Mouse (Mus musculus) lung, adult 2 months (tissue): ENCODE measurements around the gene Fyttd1. TPM values are rescaled to one million over a fixed set of nuclear protein-coding genes. Genes with fewer than 3 reads are reported as not detected.
"Not testable (repeated sequence)": the region's sequence is repeated elsewhere in the genome, so short reads cannot be mapped to it uniquely, and the experiment has no call there.

Source experiments
- DNase-seq: peaks from one replicate; pipeline ENCODE4 v3.0.0; 2022
- H3K4me1 ChIP-seq: fragments of 200-500 bp; 2 replicates; pipeline ENCODE4 v1.6.1; 2011; ENCODE audit warnings: low read length; ENCODE audit not compliant: control insufficient read depth, insufficient read depth
- H3K4me3 ChIP-seq: fragments of 200-500 bp; replicated peaks from 2 replicates; pipeline ENCODE3; 2011; ENCODE audit warnings: low read depth, mild to moderate bottlenecking, control low read depth, low read length; ENCODE audit errors: extremely low read depth
- CTCF ChIP-seq: fragments of 200-500 bp; IDR thresholded peaks from 2 replicates; pipeline ENCODE4 v1.5.1; 2011; ENCODE audit warnings: mild to moderate bottlenecking, low read length, control low read depth; ENCODE audit not compliant: insufficient read depth
- POLR2A ChIP-seq: fragments of 200-500 bp; IDR thresholded peaks from 2 replicates; pipeline ENCODE4 v1.6.1; 2011; ENCODE audit warnings: low read depth, mild to moderate bottlenecking, control low read depth, low read length, borderline replicate concordance; ENCODE audit errors: extremely low read depth
- WGBS: fragments of 180-500 bp; shearing (Covaris S2); methylation state at CpG from one replicate; pipeline ENCODE4 v1.1.7; 2018; 5-methylcytosine and 5-hydroxymethylcytosine counted together
- polyA plus RNA-seq: library from polyadenylated mRNA; depleted of rRNA; stranded (reverse); fragments of >200 nt; gene quantifications from 2 replicates; pipeline ENCODE4 v1.2.3, GENCODE M21; 2012

Fyttd1 gene
- polyA plus RNA-seq, 1 experiment: 8.9 TPM

- 42% methylated on average over 7 of the region's 7 CpGs for WGBS
- no peak for TF ChIP-seq CTCF
- TF ChIP-seq POLR2A: no peak
- no peak for DNase-seq
- H3K4me1 ChIP-seq: peaks cover 12% of the 10 kb centered on the region
- H3K4me3 ChIP-seq: no peak overlapping the region
Measured at GRCm38 (mm10) chr16:32913212-32913611, 35.9 kb downstream of the Fyttd1 start.

- peaks cover 12% of the 10 kb centered on the region for H3K4me1 ChIP-seq
- DNase-seq: peak; percentile 96
- WGBS: under 1% methylated on average over 85 of the region's 85 CpGs
- peak within 1 kb of the TSS; percentile 73 for H3K4me3 ChIP-seq
- TF ChIP-seq POLR2A (peak; percentile 94), CTCF (no peak)
Measured at GRCm38 (mm10) chr16:32913937-32914881, 36.9 kb downstream of the Fyttd1 start, which contains the start of gene Lrch3. Lrch3 (plus strand) TSS chr16:32914100.

- DNase-seq: no peak
- 61% methylated on average over 9 of the region's 9 CpGs for WGBS
- TF ChIP-seq POLR2A: no peak
- TF ChIP-seq CTCF: no peak
- H3K4me1 ChIP-seq: peaks cover 10% of the 10 kb centered on the region
- no peak overlapping the region for H3K4me3 ChIP-seq
Measured at GRCm38 (mm10) chr16:32915292-32916068, 38.2 kb downstream of the Fyttd1 start.

- H3K4me3 ChIP-seq, DNase-seq, H3K4me1 ChIP-seq: not testable (repeated sequence)
- WGBS: 86% methylated on average over 9 of the region's 9 CpGs
Measured at GRCm38 (mm10) chr16:32926629-32927028, 49.3 kb downstream of the Fyttd1 start.

- DNase-seq: no peak
- no peaks in the 10 kb centered on the region; the same call in 1 of the 2 replicates for H3K4me1 ChIP-seq
- H3K4me3 ChIP-seq: no peak overlapping the region
- WGBS: 86% methylated on average over 8 of the region's 8 CpGs
- TF ChIP-seq CTCF (no peak), POLR2A (no peak)
Measured at GRCm38 (mm10) chr16:32927044-32927443, 49.7 kb downstream of the Fyttd1 start.

- 60% methylated on average over 2 of the region's 2 CpGs for WGBS
- no peak for DNase-seq
- Histone ChIP-seq H3K4me1 (peaks cover 3% of the 10 kb centered on the region), H3K4me3 (no peak overlapping the region)
- TF ChIP-seq CTCF: no peak
Measured at GRCm38 (mm10) chr16:32929918-32930317, 52.6 kb downstream of the Fyttd1 start.

GRCm38 (mm10) chr16:32934470-32934869, 57.2 kb downstream of the Fyttd1 start:
- no peak for DNase-seq
- TF ChIP-seq CTCF (no peak), POLR2A (no peak)
- Histone ChIP-seq H3K4me1 (peaks cover 4% of the 10 kb centered on the region), H3K4me3 (no peak overlapping the region)
- 74% methylated on average over 2 of the region's 2 CpGs for WGBS

- WGBS: 33% methylated on average over 1 of the region's 1 CpGs
- TF ChIP-seq POLR2A (no peak), CTCF (no peak)
- Histone ChIP-seq H3K4me1 (peaks cover 6% of the 10 kb centered on the region), H3K4me3 (no peak overlapping the region)
- no peak for DNase-seq
Measured at GRCm38 (mm10) chr16:32935088-32935487, 57.8 kb downstream of the Fyttd1 start.

GRCm38 (mm10) chr16:32937358-32937757, 60.1 kb downstream of the Fyttd1 start:
- WGBS: 56% methylated on average over 2 of the region's 2 CpGs
- DNase-seq: no peak
- H3K4me3 ChIP-seq: no peak overlapping the region
- TF ChIP-seq POLR2A (no peak), CTCF (no peak)
- peaks cover 6% of the 10 kb centered on the region for H3K4me1 ChIP-seq

GRCm38 (mm10) chr16:32939301-32939700, 62.0 kb downstream of the Fyttd1 start:
- H3K4me1 ChIP-seq, H3K4me3 ChIP-seq, DNase-seq: not testable (repeated sequence)
- WGBS: 48% methylated on average over 3 of the region's 3 CpGs

GRCm38 (mm10) chr16:32939716-32940115, 62.4 kb downstream of the Fyttd1 start:
- not testable (repeated sequence) for DNase-seq, H3K4me1 ChIP-seq, H3K4me3 ChIP-seq
- 74% methylated on average over 4 of the region's 4 CpGs for WGBS

GRCm38 (mm10) chr16:32941226-32941625, 63.9 kb downstream of the Fyttd1 start:
- WGBS: 78% methylated on average over 2 of the region's 2 CpGs
- not testable (repeated sequence) for H3K4me3 ChIP-seq, DNase-seq, H3K4me1 ChIP-seq
